Mouse (Mus musculus): ENCODE measurements around the gene Hoxd10. TPM values are rescaled to one million over a fixed set of nuclear protein-coding genes. Genes with fewer than 3 reads are reported as not detected.

Hoxd10 gene
- total RNA-seq, 2 experiments from 2014 or later, result not detected

GRCm38 (mm10) chr2:74731799-74732512 lies 40.2 kb downstream of the Hoxd10 start:
- Histone ChIP-seq H3K4me3 (no peak overlapping the region), H3K27ac (no peak overlapping the region)
- no peak for DNase-seq (ENCODE audit: low spot score in 2 of 2)
- no peak for TF ChIP-seq CTCF (conservative IDR thresholded peaks at IDR 0.05)

GRCm38 (mm10) chr2:74732513-74733316 lies 41.0 kb downstream of the Hoxd10 start:
- no peak overlapping the region for H3K4me3 ChIP-seq
- no peak overlapping the region for H3K27ac ChIP-seq
- DNase-seq (ENCODE audit: low spot score in 2 of 2), result no peak
- no peak for TF ChIP-seq CTCF (conservative IDR thresholded peaks at IDR 0.05)

- DNase-seq (ENCODE audit: low spot score in 2 of 2), result no peak
- Histone ChIP-seq H3K27ac (no peak overlapping the region), H3K4me3 (no peak overlapping the region)
- TF ChIP-seq CTCF (conservative IDR thresholded peaks at IDR 0.05), result no peak
These were observed 41.6 kb downstream of the Hoxd10 start for GRCm38 (mm10) chr2:74733317-74733661.

- H3K27ac ChIP-seq, result no peak overlapping the region
- no peak for TF ChIP-seq CTCF (conservative IDR thresholded peaks at IDR 0.05)
- H3K4me3 ChIP-seq, result no peak overlapping the region
- DNase-seq (ENCODE audit: low spot score in 2 of 2), result no peak
These were observed 42.0 kb downstream of the Hoxd10 start for GRCm38 (mm10) chr2:74733765-74734164.

GRCm38 (mm10) chr2:74734451-74734850 lies 42.7 kb downstream of the Hoxd10 start:
- no peak for DNase-seq (ENCODE audit: low spot score in 2 of 2)
- TF ChIP-seq CTCF (conservative IDR thresholded peaks at IDR 0.05), result no peak
- no peak overlapping the region for H3K27ac ChIP-seq
- no peak overlapping the region for H3K4me3 ChIP-seq

GRCm38 (mm10) chr2:74734996-74735811 lies 43.5 kb downstream of the Hoxd10 start:
- no peak for TF ChIP-seq CTCF (conservative IDR thresholded peaks at IDR 0.05)
- Histone ChIP-seq H3K4me3 (no peak overlapping the region), H3K27ac (no peak overlapping the region)
- DNase-seq (ENCODE audit: low spot score in 2 of 2), result no peak

- DNase-seq (ENCODE audit: low spot score in 2 of 2), result no peak
- no peak for TF ChIP-seq CTCF (conservative IDR thresholded peaks at IDR 0.05)
- no peak overlapping the region for H3K27ac ChIP-seq
- H3K4me3 ChIP-seq, result no peak overlapping the region
These were observed 44.3 kb downstream of the Hoxd10 start for GRCm38 (mm10) chr2:74735851-74736687.

- DNase-seq (ENCODE audit: low spot score in 2 of 2), result no peak
- TF ChIP-seq CTCF (conservative IDR thresholded peaks at IDR 0.05), result no peak
- Histone ChIP-seq H3K27ac (no peak overlapping the region), H3K4me3 (no peak overlapping the region)
These were observed 45.2 kb downstream of the Hoxd10 start for GRCm38 (mm10) chr2:74736688-74737577.

- no peak for TF ChIP-seq CTCF (conservative IDR thresholded peaks at IDR 0.05)
- DNase-seq (ENCODE audit: low spot score in 2 of 2), result no peak
- H3K27ac ChIP-seq, result no peak overlapping the region
- no peak overlapping the region for H3K4me3 ChIP-seq
These were observed 45.9 kb downstream of the Hoxd10 start for GRCm38 (mm10) chr2:74737578-74738070.

- DNase-seq (ENCODE audit: low spot score in 2 of 2), result no peak
- Histone ChIP-seq H3K4me3 (no peak overlapping the region), H3K27ac (no peak overlapping the region)
- TF ChIP-seq CTCF (conservative IDR thresholded peaks at IDR 0.05), result no peak
These were observed 47.1 kb downstream of the Hoxd10 start for GRCm38 (mm10) chr2:74738623-74739475.

GRCm38 (mm10) chr2:74739476-74739800 lies 47.7 kb downstream of the Hoxd10 start:
- Histone ChIP-seq H3K4me3 (no peak overlapping the region), H3K27ac (no peak overlapping the region)
- no peak for TF ChIP-seq CTCF (conservative IDR thresholded peaks at IDR 0.05)
- no peak for DNase-seq (ENCODE audit: low spot score in 2 of 2)

All from layer of hippocampus, adult 2 months (tissue).